Mouse (Mus musculus) cerebellum, adult 2 months (tissue): ENCODE measurements at regions not wholly inside any gene's neighbourhood (a gene's known extent, or its start where the extent isn't known, plus 50 kb on each side); places are given as distances from the start of the nearest gene placed in this dataset.

Experiments used
- DNase-seq, 2 experiments: peaks; one replicate each; pipeline ENCODE4 v3.0.0; 2021
- H3K27ac ChIP-seq: fragments of 200-500 bp; 2 replicates; pipeline ENCODE4 v1.5.1; 2012; ENCODE audit warnings: low read length, control low read depth, inconsistent platforms; ENCODE audit not compliant: insufficient read depth
- H3K27me3 ChIP-seq: fragments of 200-500 bp; 2 replicates; pipeline ENCODE4 v1.6.1; 2012; ENCODE audit warnings: inconsistent platforms, mild to moderate bottlenecking, low read length, moderate library complexity; ENCODE audit not compliant: control insufficient read depth, insufficient read depth
- H3K4me1 ChIP-seq: fragments of 200-500 bp; 2 replicates; pipeline ENCODE4 v1.6.1; 2011; ENCODE audit warnings: low read length; ENCODE audit not compliant: control insufficient read depth, insufficient read depth
- H3K4me3 ChIP-seq: fragments of 200-500 bp; replicated peaks from 2 replicates; pipeline ENCODE3; 2011; ENCODE audit warnings: mild to moderate bottlenecking, low read depth, low read length, control low read depth; ENCODE audit not compliant: insufficient read depth
- CTCF ChIP-seq: fragments of 200-500 bp; IDR thresholded peaks from 2 replicates; pipeline ENCODE4 v1.5.1; 2011; ENCODE audit warnings: low read depth, mild to moderate bottlenecking, control low read depth, low read length, moderate library complexity, borderline replicate concordance; ENCODE audit not compliant: insufficient read depth
- POLR2A ChIP-seq: fragments of 200-500 bp; IDR thresholded peaks from 2 replicates; pipeline ENCODE4 v1.6.1; 2011; ENCODE audit warnings: low read length, control low read depth, borderline replicate concordance; ENCODE audit not compliant: insufficient read depth
- WGBS: fragments of 180-500 bp; shearing (Covaris S2); methylation state at CpG from one replicate; pipeline ENCODE4 v1.1.7; 2018; 5-methylcytosine and 5-hydroxymethylcytosine counted together

DNA sequence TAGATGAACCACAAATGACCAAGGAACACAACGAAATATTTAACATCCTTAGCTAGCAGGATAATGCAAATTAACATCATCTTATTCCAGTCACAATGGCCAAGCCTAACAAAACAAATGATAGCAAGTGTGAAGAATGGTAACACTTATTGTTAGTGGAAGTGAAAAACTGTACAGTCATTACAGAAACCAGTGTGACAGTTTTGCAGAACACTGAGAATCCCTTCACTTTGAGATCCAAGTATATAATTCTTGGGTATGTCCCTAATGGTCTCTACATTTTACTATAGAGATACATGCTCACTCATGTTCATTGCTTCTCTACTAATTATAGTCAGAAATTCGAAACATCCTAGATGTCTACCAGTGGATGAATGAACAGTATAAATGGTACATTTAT, 212.3 kb downstream of the Tmem161b start:
- no peak for TF ChIP-seq CTCF
- TF ChIP-seq POLR2A = no peak
- Histone ChIP-seq H3K4me1 (no peaks in the 10 kb centered on the region), H3K4me3 (no peak overlapping the region), H3K27ac (no peak overlapping the region), H3K27me3 (no peaks in the 10 kb centered on the region)
- 84% methylated on average over 2 of the region's 2 CpGs for WGBS
- DNase-seq = no peak

DNA sequence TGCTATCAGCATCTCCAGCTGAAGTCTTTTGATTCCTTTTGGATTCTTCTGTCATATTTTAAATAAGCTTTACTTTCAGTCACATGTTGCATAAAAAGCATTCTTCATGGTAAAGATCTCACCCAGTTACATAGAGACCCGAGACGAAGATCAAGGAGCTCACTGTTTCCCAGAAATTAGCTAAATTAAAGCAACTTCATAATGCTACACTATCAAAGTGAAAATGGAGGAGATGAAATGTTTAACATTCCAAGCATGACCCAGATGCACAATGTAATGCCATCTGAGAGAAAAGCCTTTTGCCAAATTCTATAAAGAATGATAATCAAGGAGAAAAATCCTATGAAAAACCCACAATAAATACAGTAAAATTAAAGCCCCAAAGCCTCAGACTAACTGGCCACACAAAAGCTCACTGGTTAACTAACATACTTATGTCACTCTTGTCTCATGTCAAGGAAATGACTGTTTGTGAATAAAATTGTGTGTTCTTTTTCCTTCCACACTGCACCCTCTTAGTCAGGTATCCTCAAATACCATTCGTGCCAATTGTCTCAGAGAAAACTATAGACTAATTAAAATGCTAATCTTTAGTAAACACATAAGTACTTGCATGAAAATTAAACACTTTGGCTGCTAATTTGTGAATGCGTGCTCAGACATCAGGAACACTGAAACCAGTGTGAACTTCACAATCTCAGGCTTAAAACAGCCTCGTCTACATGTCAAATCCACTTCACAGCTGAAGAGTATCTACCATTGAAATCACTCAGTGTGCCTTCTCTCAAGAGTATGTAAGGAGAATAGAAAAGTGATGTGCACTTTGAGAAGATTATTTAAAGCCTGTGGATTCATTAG, 215.7 kb downstream of the Tmem161b start:
- TF ChIP-seq CTCF (no peak), POLR2A (no peak)
- H3K27ac ChIP-seq = no peak overlapping the region
- no peaks in the 10 kb centered on the region for H3K4me1 ChIP-seq
- no peak for DNase-seq
- no peaks in the 10 kb centered on the region for H3K27me3 ChIP-seq
- WGBS = 64% methylated on average over 5 of the region's 5 CpGs
- no peak overlapping the region for H3K4me3 ChIP-seq

DNA sequence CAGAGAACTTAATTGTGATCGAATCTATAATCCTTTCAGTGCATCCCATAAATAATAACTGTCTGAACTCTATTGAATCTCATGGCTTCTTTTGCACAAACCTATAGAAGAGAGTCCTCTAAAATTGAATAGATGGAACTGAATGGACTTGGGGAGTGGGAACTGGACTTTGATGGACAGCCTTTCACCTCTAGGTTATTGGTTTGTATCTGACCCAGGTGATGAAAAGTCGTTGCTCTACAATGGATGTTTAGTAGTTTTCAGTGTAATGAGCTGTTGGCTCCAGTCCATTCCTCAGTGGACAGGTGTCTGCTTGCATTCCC, 216.3 kb downstream of the Tmem161b start:
- Histone ChIP-seq H3K4me3 (no peak overlapping the region), H3K27me3 (no peaks in the 10 kb centered on the region), H3K27ac (no peak overlapping the region), H3K4me1 (no peaks in the 10 kb centered on the region)
- WGBS = 83% methylated on average over 2 of the region's 2 CpGs
- DNase-seq = no peak
- TF ChIP-seq CTCF = no peak
- no peak for TF ChIP-seq POLR2A

DNA sequence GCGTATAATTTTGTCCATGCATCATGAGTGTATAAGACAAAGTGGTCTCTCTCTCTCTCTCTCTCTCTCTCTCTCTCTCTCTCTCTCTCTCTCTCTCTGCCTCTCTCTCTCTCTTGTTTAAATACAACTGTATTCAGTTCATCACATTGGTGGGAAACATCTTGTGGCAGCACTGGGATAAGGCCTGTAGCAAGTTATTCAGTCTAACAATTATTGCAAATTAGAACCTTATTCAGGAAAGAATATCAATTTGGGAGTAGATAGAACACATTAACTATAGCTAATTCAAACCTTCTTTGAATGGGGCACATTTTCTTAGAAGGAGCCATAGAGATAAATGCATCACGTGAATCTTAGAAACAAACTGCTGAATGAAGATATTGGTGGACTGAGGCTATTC, 226.4 kb downstream of the Tmem161b start:
- no peaks in the 10 kb centered on the region for H3K27me3 ChIP-seq
- no peak overlapping the region for H3K27ac ChIP-seq
- no peak overlapping the region for H3K4me3 ChIP-seq
- TF ChIP-seq POLR2A = no peak
- no peak for TF ChIP-seq CTCF
- no peaks in the 10 kb centered on the region for H3K4me1 ChIP-seq
- WGBS = 64% methylated on average over 2 of the region's 2 CpGs
- no peak for DNase-seq

DNA sequence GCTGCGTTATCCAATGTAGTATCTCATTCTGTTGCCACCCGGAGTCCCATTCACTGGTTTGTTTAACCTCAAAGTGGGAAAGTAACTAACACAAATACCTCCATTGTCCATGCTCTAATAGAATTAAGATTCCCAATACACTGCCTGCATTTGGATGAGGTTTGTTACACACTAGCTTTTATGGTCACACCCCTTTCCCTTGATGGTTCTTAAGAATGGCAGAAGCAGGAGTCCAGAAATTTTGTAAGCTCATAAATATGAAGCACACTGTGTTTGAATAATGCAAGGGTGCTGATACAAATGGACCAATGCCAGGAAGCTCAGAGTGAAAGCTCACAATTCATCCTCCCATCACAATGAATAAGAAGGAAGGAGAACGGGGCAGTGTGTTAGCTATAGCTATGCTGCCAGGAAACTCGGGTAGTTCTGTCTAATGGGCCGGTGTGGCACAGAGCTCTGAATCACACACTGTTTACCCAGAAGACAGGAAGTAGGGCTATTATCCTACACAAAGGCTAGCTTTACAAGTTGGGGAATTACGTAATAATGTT, 227.0 kb downstream of the Tmem161b start:
- H3K27me3 ChIP-seq = no peaks in the 10 kb centered on the region
- peak in 1 of 2 experiments; percentile 33 for DNase-seq
- H3K4me3 ChIP-seq = no peak overlapping the region
- no peaks in the 10 kb centered on the region for H3K4me1 ChIP-seq
- H3K27ac ChIP-seq = no peak overlapping the region
- TF ChIP-seq CTCF (no peak), POLR2A (no peak)
- 28% methylated on average over 6 of the region's 6 CpGs for WGBS
